Mouse (Mus musculus): Measurements from ENCODE around the gene Cenpo. TPM values are rescaled to one million over a fixed set of nuclear protein-coding genes. Genes with fewer than 3 reads are reported as not detected.

Cenpo gene
- polyA plus RNA-seq, 1 experiment, result 23.3 TPM

DNA sequence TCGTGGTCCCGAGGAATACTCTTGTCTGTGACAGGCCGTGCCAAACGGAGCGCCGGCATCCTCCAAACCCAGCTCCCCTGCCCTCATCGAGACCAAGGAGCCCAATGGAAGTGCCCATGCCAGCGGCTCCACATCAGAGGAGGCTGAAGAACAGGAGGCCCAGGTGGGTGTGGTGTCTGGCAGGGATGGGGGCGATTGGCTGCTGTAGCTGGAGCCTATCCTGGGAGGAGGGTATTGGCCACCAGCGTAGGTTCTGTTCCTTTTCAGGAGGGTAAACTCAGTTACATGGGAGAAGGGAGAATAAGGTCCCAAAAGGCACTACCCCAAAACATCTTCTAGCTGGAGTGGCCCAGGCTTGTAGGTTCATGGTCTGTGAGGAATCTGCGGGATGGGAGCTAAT lies 34.8 kb downstream of the Cenpo start:
- Histone ChIP-seq H3K4me3 (ENCODE audit: insufficient read depth, low read length) (no peak overlapping the region), H3K4me1 (ENCODE audit: control insufficient read depth, insufficient read depth, low read length) (peaks cover 39% of the 10 kb centered on the region), H3K27ac (ENCODE audit: insufficient read depth, low read depth, low read length) (peak overlapping the region; percentile 81)
- TF ChIP-seq POLR2A (IDR thresholded peaks at IDR 0.05; ENCODE audit: borderline replicate concordance, low read depth, low read length) (no peak), CTCF (IDR thresholded peaks at IDR 0.05; ENCODE audit: low read depth, low read length) (no peak)

DNA sequence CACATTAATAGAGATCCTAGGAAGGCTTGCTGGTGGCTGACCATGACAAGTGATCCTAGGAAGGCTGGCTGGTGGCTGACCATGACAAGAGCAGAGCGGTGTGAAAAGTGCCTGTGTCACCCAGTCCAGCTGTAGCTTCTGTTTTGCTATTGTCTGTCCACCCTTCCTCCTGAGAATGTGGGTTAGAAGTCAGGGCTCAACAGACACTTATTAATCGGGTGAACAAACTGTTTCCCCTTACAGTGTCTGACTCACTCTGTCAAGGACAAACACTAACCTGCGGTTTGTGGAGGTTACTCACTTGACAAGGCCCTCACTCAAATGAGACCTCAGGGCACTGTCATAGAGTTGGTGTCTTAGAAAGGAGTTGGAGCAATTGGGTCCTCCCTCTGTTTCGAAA lies 35.4 kb downstream of the Cenpo start:
- TF ChIP-seq POLR2A (IDR thresholded peaks at IDR 0.05; ENCODE audit: borderline replicate concordance, low read depth, low read length), result no peak
- no peak for TF ChIP-seq CTCF (IDR thresholded peaks at IDR 0.05; ENCODE audit: low read depth, low read length)

DNA sequence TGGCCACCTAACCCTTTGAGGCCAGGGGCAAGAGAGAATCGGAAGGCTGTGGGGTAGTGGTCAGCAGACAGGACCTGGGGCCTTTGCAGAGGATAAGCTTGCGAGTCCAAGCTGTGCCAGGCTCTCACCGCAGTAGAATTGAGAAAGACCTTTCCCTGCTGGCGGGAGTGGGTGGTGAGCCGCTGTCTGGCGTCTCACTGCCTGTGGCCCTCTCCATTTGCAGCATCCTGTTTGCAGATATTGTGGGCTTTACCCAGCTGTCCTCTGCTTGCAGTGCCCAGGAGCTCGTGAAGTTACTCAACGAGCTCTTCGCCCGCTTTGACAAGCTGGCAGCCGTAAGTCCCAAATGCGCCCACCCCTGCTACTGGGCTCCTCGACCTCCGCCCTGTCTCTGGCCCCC lies 39.5 kb downstream of the Cenpo start:
- H3K27ac ChIP-seq (ENCODE audit: insufficient read depth, low read depth, low read length), result no peak overlapping the region
- H3K4me3 ChIP-seq (ENCODE audit: insufficient read depth, low read length), result no peak overlapping the region
- TF ChIP-seq POLR2A (IDR thresholded peaks at IDR 0.05; ENCODE audit: borderline replicate concordance, low read depth, low read length) (no peak), CTCF (IDR thresholded peaks at IDR 0.05; ENCODE audit: low read depth, low read length) (no peak)
- peaks cover 52% of the 10 kb centered on the region for H3K4me1 ChIP-seq (ENCODE audit: control insufficient read depth, insufficient read depth, low read length)

More for the DNA sequence above, 35.4 kb downstream of the Cenpo start:
- H3K4me1 ChIP-seq (ENCODE audit: control insufficient read depth, insufficient read depth, low read length), result peaks cover 39% of the 10 kb centered on the region
- H3K27ac ChIP-seq (ENCODE audit: insufficient read depth, low read depth, low read length), result peak overlapping the region; percentile 81
- H3K4me3 ChIP-seq (ENCODE audit: insufficient read depth, low read length), result no peak overlapping the region

DNA sequence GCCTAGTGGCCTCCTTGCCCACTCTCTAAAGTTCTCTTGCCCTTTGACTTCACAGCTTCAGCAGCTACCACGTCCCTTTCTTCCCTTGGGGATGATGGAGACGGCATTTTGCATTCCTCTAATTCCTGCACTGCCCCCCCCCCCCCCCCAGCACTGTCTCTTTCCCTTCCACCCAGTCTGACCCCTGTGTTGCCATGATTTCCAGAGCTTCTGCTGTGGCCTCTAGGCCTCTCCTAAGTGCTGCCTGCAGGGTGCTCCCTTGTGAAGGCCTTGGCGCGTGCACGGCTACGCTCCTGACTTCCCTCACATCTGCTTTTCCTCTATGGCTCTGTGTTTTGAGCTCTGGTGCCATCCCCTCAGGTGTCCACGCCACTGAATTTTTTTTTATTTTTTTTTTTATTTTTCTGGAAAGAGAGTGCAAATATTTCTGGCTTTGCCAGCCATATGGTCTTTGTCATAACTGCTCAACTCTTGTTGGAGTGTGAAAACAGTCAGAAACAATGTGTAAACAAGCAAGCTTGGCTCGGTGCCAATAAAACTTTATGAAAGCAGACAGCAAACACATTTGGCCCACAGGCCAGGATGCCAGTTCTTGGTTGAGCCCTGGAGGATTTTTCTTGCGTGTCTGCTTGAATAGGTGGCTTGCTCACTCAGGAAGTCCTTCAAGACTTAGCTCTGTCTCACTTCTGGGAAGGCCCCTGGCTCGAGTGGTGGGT lies 40.9 kb downstream of the Cenpo start:
- TF ChIP-seq POLR2A (IDR thresholded peaks at IDR 0.05; ENCODE audit: borderline replicate concordance, low read depth, low read length) (no peak), CTCF (IDR thresholded peaks at IDR 0.05; ENCODE audit: low read depth, low read length) (no peak)
- H3K4me3 ChIP-seq (ENCODE audit: insufficient read depth, low read length), result no peak overlapping the region
- peaks cover 51% of the 10 kb centered on the region for H3K4me1 ChIP-seq (ENCODE audit: control insufficient read depth, insufficient read depth, low read length)
- H3K27ac ChIP-seq (ENCODE audit: insufficient read depth, low read depth, low read length), result no peak overlapping the region

DNA sequence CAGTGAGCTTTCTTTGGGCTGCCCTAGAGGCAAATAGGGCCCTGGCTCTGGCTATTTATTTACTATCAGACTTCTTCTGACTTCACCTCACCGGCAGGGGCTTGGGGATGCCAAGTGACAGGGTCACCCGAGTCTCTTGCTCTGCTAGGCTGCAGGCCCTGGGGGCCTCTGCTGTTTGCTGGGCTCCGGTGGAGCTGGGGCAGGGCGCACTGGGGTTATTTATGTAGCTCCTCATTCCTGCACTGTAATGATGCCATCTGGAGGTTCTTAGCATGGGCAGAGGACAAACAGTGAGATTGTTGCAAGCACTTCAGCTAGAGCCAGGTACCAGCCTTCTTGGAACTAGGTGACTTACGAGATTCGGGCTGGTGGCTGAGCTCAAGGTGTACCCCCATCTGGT lies 41.6 kb downstream of the Cenpo start:
- no peak overlapping the region for H3K27ac ChIP-seq (ENCODE audit: insufficient read depth, low read depth, low read length)
- TF ChIP-seq CTCF (IDR thresholded peaks at IDR 0.05; ENCODE audit: low read depth, low read length) (no peak), POLR2A (IDR thresholded peaks at IDR 0.05; ENCODE audit: borderline replicate concordance, low read depth, low read length) (no peak)
- no peak overlapping the region for H3K4me3 ChIP-seq (ENCODE audit: insufficient read depth, low read length)
- H3K4me1 ChIP-seq (ENCODE audit: control insufficient read depth, insufficient read depth, low read length), result peaks cover 48% of the 10 kb centered on the region

DNA sequence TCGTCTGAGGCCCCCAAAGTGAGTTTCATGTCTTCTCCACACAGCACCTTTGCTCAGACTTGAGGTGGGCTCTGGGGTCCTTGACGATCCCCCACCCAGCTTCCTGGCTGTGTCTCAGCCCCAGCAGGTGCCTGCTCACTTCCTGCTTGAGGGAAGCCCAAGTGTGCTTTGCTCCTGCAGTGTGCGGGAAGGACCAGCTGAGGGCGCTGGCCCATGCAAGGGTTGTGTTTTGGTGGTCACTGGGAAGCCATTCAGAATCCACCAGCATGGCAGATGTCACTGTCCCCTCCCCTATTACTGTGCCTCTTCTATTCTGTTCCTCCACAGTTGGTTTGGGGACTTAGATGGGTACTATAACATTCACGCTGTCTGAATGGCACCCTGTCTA lies 45.0 kb downstream of the Cenpo start:
- H3K4me1 ChIP-seq (ENCODE audit: control insufficient read depth, insufficient read depth, low read length), result peaks cover 25% of the 10 kb centered on the region
- peak; percentile 58 for TF ChIP-seq CTCF (IDR thresholded peaks at IDR 0.05; ENCODE audit: low read depth, low read length)
- TF ChIP-seq POLR2A (IDR thresholded peaks at IDR 0.05; ENCODE audit: borderline replicate concordance, low read depth, low read length), result no peak
- no peak overlapping the region for H3K27ac ChIP-seq (ENCODE audit: insufficient read depth, low read depth, low read length)
- no peak overlapping the region for H3K4me3 ChIP-seq (ENCODE audit: insufficient read depth, low read length)

DNA sequence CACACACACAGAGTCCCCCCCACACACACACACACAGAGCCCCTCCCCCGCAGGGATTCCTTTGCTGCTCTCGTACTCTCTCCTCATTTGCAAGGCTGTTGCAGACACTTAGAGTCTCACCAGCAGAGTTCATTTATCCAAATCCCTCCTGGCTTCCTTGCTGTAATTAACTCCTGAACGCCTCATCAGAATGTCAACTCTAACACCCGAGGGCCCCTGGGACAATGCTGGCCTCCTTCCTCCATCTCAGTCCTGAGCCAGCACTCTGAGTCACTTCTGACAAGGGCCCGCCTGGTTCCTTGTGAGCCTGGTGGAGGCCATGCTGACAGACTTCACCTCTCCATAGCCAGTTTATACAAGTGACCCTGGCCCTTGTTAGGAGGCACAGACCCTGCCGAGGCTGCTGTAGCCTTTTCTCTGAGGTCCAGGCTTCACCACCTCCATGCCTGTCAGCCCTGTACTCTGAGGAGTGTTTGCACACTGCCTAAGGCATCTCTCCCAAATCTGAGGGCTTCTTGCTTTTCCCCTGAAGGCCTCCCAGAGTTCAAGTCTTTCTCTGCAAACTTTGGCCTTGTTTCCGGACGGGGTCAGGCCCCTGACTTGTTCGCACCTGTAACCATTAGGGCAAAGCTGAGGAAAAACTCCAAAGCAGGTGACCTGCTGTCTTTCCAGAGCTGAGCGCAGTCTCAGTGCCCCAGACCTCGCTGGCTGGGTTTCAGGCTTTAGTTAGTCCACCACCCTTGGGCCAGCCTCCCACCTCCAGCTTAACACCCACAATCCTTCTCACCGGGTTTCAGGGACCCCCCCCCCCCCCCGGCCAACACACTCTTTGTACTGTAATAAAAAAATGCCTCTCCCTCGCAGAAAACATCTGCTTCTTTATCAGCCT lies 45.7 kb downstream of the Cenpo start:
- TF ChIP-seq CTCF (IDR thresholded peaks at IDR 0.05; ENCODE audit: low read depth, low read length), result no peak
- TF ChIP-seq POLR2A (IDR thresholded peaks at IDR 0.05; ENCODE audit: borderline replicate concordance, low read depth, low read length), result no peak
- Histone ChIP-seq H3K4me3 (ENCODE audit: insufficient read depth, low read length) (no peak overlapping the region), H3K27ac (ENCODE audit: insufficient read depth, low read depth, low read length) (peak overlapping the region; percentile 49), H3K4me1 (ENCODE audit: control insufficient read depth, insufficient read depth, low read length) (peaks cover 25% of the 10 kb centered on the region)

DNA sequence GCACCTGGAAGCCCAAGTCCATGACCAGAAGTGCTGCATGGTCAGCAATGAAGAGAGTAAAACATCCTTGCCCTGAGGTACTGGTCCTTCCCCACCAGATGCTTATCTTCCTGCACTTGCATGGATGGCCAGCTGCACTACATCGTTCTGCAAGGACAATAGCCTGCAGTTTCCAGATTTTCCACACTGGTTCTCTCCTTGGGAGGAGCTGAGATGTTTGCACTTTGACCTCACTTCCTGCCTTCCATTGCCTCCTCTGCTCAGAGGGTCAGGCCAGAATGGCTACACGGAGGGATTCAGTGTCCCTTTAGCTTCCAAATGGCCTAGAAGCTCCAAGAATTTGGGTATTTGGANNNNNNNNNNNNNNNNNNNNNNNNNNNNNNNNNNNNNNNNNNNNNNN lies 49.4 kb downstream of the Cenpo start:
- H3K4me1 ChIP-seq (ENCODE audit: control insufficient read depth, insufficient read depth, low read length), result peaks cover 21% of the 10 kb centered on the region
- no peak overlapping the region for H3K27ac ChIP-seq (ENCODE audit: insufficient read depth, low read depth, low read length)
- H3K4me3 ChIP-seq (ENCODE audit: insufficient read depth, low read length), result no peak overlapping the region
- TF ChIP-seq CTCF (IDR thresholded peaks at IDR 0.05; ENCODE audit: low read depth, low read length), result no peak
- no peak for TF ChIP-seq POLR2A (IDR thresholded peaks at IDR 0.05; ENCODE audit: borderline replicate concordance, low read depth, low read length)

DNA sequence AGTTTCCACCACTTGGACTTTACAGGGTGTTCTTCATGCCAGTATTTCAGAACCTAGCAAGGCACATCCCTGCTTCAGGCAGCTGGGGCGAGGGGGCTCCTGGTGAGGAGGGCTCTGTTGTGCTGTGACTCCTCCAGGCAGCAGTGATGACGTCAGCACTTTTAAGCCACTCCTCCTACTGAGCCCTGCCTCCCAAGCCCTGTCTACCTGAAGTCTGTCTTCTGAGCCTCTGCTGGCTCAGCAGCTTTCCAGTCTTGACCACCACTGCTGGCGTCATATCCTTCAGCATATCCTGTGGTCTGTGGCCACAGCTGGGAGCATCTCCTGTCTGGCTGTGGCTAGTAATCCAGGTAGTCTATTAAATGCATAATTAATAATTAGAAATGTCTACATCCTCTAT lies 53.6 kb downstream of the Cenpo start:
- no peak overlapping the region for H3K4me3 ChIP-seq (ENCODE audit: insufficient read depth, low read length)
- peaks cover 17% of the 10 kb centered on the region for H3K4me1 ChIP-seq (ENCODE audit: control insufficient read depth, insufficient read depth, low read length)
- no peak for TF ChIP-seq POLR2A (IDR thresholded peaks at IDR 0.05; ENCODE audit: borderline replicate concordance, low read depth, low read length)
- no peak for TF ChIP-seq CTCF (IDR thresholded peaks at IDR 0.05; ENCODE audit: low read depth, low read length)
- no peak overlapping the region for H3K27ac ChIP-seq (ENCODE audit: insufficient read depth, low read depth, low read length)

DNA sequence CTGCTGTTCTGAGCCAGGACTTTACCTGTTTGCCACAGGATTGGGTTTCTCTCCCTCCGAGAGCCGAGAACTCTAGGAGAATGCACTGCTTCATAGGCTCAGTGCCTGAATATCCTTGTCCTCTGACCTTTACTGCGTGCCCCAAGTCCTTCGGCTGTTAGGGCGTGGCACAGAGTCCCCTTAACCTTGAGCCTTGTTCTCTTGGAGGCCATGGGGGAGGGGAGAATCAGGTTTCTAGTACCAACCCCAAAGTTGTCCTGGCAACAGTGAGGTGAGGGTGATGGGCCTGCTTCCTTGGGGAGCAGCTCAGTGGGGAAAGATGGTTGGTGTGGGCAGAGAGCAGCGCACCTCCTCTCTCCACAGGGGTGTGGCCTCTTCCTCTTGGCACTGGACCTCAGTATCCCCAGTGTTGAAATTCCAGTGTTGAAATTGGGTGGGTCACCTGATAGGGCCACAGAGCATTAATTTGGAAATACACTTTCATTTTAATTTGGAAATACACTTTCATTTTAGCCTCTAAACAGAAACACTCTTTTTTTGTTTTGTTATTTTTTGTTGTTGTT lies 54.3 kb downstream of the Cenpo start:
- Histone ChIP-seq H3K27ac (ENCODE audit: insufficient read depth, low read depth, low read length) (no peak overlapping the region), H3K4me3 (ENCODE audit: insufficient read depth, low read length) (no peak overlapping the region), H3K4me1 (ENCODE audit: control insufficient read depth, insufficient read depth, low read length) (peaks cover 17% of the 10 kb centered on the region)
- TF ChIP-seq CTCF (IDR thresholded peaks at IDR 0.05; ENCODE audit: low read depth, low read length) (no peak; the same call in 1 of the 2 replicates), POLR2A (IDR thresholded peaks at IDR 0.05; ENCODE audit: borderline replicate concordance, low read depth, low read length) (no peak)

All from bone marrow macrophage, adult 2 months (primary cell).